Mouse (Mus musculus) intestine, postnatal 0 days (tissue): Measurements from ENCODE around the gene Fam228b. TPM values are rescaled to one million over a fixed set of nuclear protein-coding genes. Genes with fewer than 3 reads are reported as not detected.
A peak's percentile ranks its signal among the peaks of the same experiment; 100 is the strongest.

Experiments
- ATAC-seq: fragments of 200-750 bp; cut with Nextera tagmentation; 2 replicates; pipeline ENCODE4 v1.8.0; 2017; ENCODE audit warnings: mild to moderate bottlenecking, moderate TSS enrichment, moderate library complexity
- H3K27ac ChIP-seq: fragments of 300-500 bp; sonication (generic); 2 replicates; pipeline ENCODE4 v1.5.1; 2014; ENCODE audit warnings: mild to moderate bottlenecking, low read depth, low read length, moderate library complexity
- H3K27me3 ChIP-seq: fragments of 300-500 bp; sonication (generic); replicated peaks from 2 replicates; pipeline ENCODE4 v1.6.1; 2014; ENCODE audit warnings: low read length, mixed read lengths; ENCODE audit not compliant: control insufficient read depth, insufficient read depth
- H3K36me3 ChIP-seq: fragments of 300-500 bp; sonication (generic); 2 replicates; pipeline ENCODE4 v1.6.1; 2014; ENCODE audit warnings: mild to moderate bottlenecking, moderate library complexity; ENCODE audit not compliant: control insufficient read depth, insufficient read depth
- H3K4me1 ChIP-seq: fragments of 300-500 bp; sonication (generic); replicated peaks from 2 replicates; pipeline ENCODE4 v1.6.1; 2014; ENCODE audit warnings: antibody characterized with exemption, low read length, mixed read lengths; ENCODE audit not compliant: control insufficient read depth, insufficient read depth
- H3K4me2 ChIP-seq: fragments of 300-500 bp; sonication (generic); replicated peaks from 2 replicates; pipeline ENCODE4 v1.6.1; 2014; ENCODE audit warnings: low read depth, mild to moderate bottlenecking, moderate library complexity
- H3K4me3 ChIP-seq: fragments of 300-500 bp; sonication (generic); 2 replicates; pipeline ENCODE4 v1.5.1; 2014; ENCODE audit warnings: low read depth, low read length
- H3K9ac ChIP-seq: fragments of 300-500 bp; sonication (generic); 2 replicates; pipeline ENCODE4 v1.6.1; 2014; ENCODE audit warnings: mild to moderate bottlenecking, low read depth, low read length
- H3K9me3 ChIP-seq: fragments of 300-500 bp; sonication (generic); 2 replicates; pipeline ENCODE4 v1.6.1; 2016; ENCODE audit warnings: mixed run types; ENCODE audit not compliant: control insufficient read depth
- CTCF ChIP-seq: sonication (generic); IDR thresholded peaks from 2 replicates; pipeline ENCODE4 v1.5.1; 2016; ENCODE audit warnings: low read depth, mild to moderate bottlenecking, control low read depth, antibody characterized with exemption, moderate library complexity
- WGBS: fragments of 180-500 bp; shearing (Covaris S2); extraction: QIAGEN DNeasy Blood & Tissue Kit; methylation state at CpG from one replicate; pipeline ENCODE4 v1.1.7; 2014; 5-methylcytosine and 5-hydroxymethylcytosine counted together
- polyA plus RNA-seq: library from polyadenylated mRNA; unstranded; fragments of >200 nt; fragmentation: Nextera tagmentation; extraction: Ambion mirVana; gene quantifications from 2 replicates; pipeline ENCODE4 v1.2.1, GENCODE M21; 2015

Gene Fam228b
- polyA plus RNA-seq, 1 experiment from 2014 or later: 1.0 TPM

GRCm38 (mm10) chr12:4781270-4781669 is 12.2 kb upstream of the Fam228b start:
- 81% methylated on average over 1 of the region's 1 CpGs for WGBS
- no peak overlapping the region for H3K9ac ChIP-seq

GRCm38 (mm10) chr12:4780245-4780644 is 11.2 kb upstream of the Fam228b start:
- ATAC-seq: no peak
- Histone ChIP-seq H3K36me3 (no peaks in the 10 kb centered on the region), H3K4me2 (no peak overlapping the region), H3K4me3 (no peak overlapping the region), H3K27ac (no peak overlapping the region), H3K27me3 (no peaks in the 10 kb centered on the region), H3K9me3 (no peaks in the 10 kb centered on the region), H3K9ac (no peak overlapping the region), H3K4me1 (no peaks in the 10 kb centered on the region)
- 63% methylated on average over 2 of the region's 2 CpGs for WGBS
- TF ChIP-seq CTCF: no peak

More at GRCm38 (mm10) chr12:4781270-4781669, 12.2 kb upstream of the Fam228b start:
- peak; percentile 42 for TF ChIP-seq CTCF
- H3K9me3 ChIP-seq: no peaks in the 10 kb centered on the region
- no peak overlapping the region for H3K27ac ChIP-seq
- no peak for ATAC-seq
- no peak overlapping the region for H3K4me2 ChIP-seq
- H3K27me3 ChIP-seq: no peaks in the 10 kb centered on the region
- H3K4me3 ChIP-seq: no peak overlapping the region
- H3K4me1 ChIP-seq: no peaks in the 10 kb centered on the region
- no peaks in the 10 kb centered on the region for H3K36me3 ChIP-seq

GRCm38 (mm10) chr12:4777734-4778133 is 8.7 kb upstream of the Fam228b start:
- H3K9ac ChIP-seq: no peak overlapping the region
- H3K9me3 ChIP-seq: no peaks in the 10 kb centered on the region
- WGBS: 83% methylated on average over 6 of the region's 6 CpGs
- H3K27me3 ChIP-seq: no peaks in the 10 kb centered on the region
- no peaks in the 10 kb centered on the region for H3K36me3 ChIP-seq
- H3K27ac ChIP-seq: no peak overlapping the region
- ATAC-seq: no peak
- no peak overlapping the region for H3K4me3 ChIP-seq
- no peak for TF ChIP-seq CTCF
- H3K4me2 ChIP-seq: no peak overlapping the region
- no peaks in the 10 kb centered on the region for H3K4me1 ChIP-seq

GRCm38 (mm10) chr12:4775588-4775949 is 6.5 kb upstream of the Fam228b start:
- Histone ChIP-seq H3K4me1 (no peaks in the 10 kb centered on the region), H3K36me3 (no peaks in the 10 kb centered on the region), H3K4me3 (no peak overlapping the region), H3K9me3 (no peaks in the 10 kb centered on the region), H3K4me2 (no peak overlapping the region), H3K27ac (no peak overlapping the region), H3K27me3 (no peaks in the 10 kb centered on the region), H3K9ac (no peak overlapping the region)
- 74% methylated on average over 9 of the region's 9 CpGs for WGBS
- ATAC-seq: no peak
- no peak for TF ChIP-seq CTCF

GRCm38 (mm10) chr12:4774895-4775587 is 6.0 kb upstream of the Fam228b start:
- H3K27ac ChIP-seq: no peak overlapping the region
- no peaks in the 10 kb centered on the region for H3K36me3 ChIP-seq
- H3K9me3 ChIP-seq: no peaks in the 10 kb centered on the region
- TF ChIP-seq CTCF: no peak
- no peaks in the 10 kb centered on the region for H3K27me3 ChIP-seq
- no peak for ATAC-seq
- no peak overlapping the region for H3K4me2 ChIP-seq
- H3K4me1 ChIP-seq: no peaks in the 10 kb centered on the region
- H3K9ac ChIP-seq: no peak overlapping the region
- 91% methylated on average over 8 of the region's 8 CpGs for WGBS
- no peak overlapping the region for H3K4me3 ChIP-seq

- H3K27ac ChIP-seq: no peak overlapping the region
- H3K36me3 ChIP-seq: no peaks in the 10 kb centered on the region
- peak; percentile 12; the same call in 1 of the 2 replicates for ATAC-seq
- H3K9ac ChIP-seq: peak overlapping the region; percentile 52; the same call in 1 of the 2 replicates
- no peaks in the 10 kb centered on the region for H3K27me3 ChIP-seq
- no peaks in the 10 kb centered on the region for H3K4me1 ChIP-seq
- TF ChIP-seq CTCF: no peak
- peak overlapping the region; percentile 72 for H3K4me2 ChIP-seq
- no peaks in the 10 kb centered on the region for H3K9me3 ChIP-seq
- H3K4me3 ChIP-seq: peak overlapping the region; percentile 58
- WGBS: 19% methylated on average over 13 of the region's 13 CpGs
Measured at GRCm38 (mm10) chr12:4769333-4769723, 261 bp upstream of the Fam228b start.
